Mouse (Mus musculus) heart, adult 2 months (tissue): ENCODE measurements around the gene Pemt. TPM values are rescaled to one million over a fixed set of nuclear protein-coding genes. Genes with fewer than 3 reads are reported as not detected.

Experiments used
- DNase-seq, 2 experiments: peaks; one replicate each; pipeline ENCODE4 v3.0.0; 2021
- H3K27ac ChIP-seq: fragments of 200-600 bp; 2 replicates; pipeline ENCODE4 v1.8.1; 2022
- H3K27me3 ChIP-seq: fragments of 200-500 bp; 2 replicates; pipeline ENCODE4 v1.6.1; 2012; ENCODE audit warnings: mild to moderate bottlenecking, low read length, inconsistent platforms, mixed read lengths; ENCODE audit not compliant: control insufficient read depth, insufficient read depth
- H3K36me3 ChIP-seq: fragments of 200-500 bp; 2 replicates; pipeline ENCODE4 v1.6.1; 2012; ENCODE audit warnings: low read length, inconsistent platforms; ENCODE audit not compliant: control insufficient read depth, insufficient read depth
- H3K4me1 ChIP-seq: fragments of 200-500 bp; 2 replicates; pipeline ENCODE4 v1.6.1; 2011; ENCODE audit warnings: low read length; ENCODE audit not compliant: control insufficient read depth, insufficient read depth
- H3K4me3 ChIP-seq: fragments of 200-600 bp; 2 replicates; pipeline ENCODE4 v1.8.1; 2022
- H3K79me2 ChIP-seq: fragments of 200-500 bp; replicated peaks from 2 replicates; pipeline ENCODE4 v1.6.1; 2012; ENCODE audit warnings: mild to moderate bottlenecking, inconsistent platforms, low read length, moderate library complexity, mixed read lengths; ENCODE audit not compliant: control insufficient read depth, insufficient read depth
- H3K9ac ChIP-seq: fragments of 200-500 bp; 2 replicates; pipeline ENCODE4 v1.6.1; 2012; ENCODE audit warnings: low read depth, mild to moderate bottlenecking, control low read depth, inconsistent platforms, low read length, mixed read lengths
- CTCF ChIP-seq: fragments of 200-600 bp; IDR thresholded peaks from 2 replicates; pipeline ENCODE4 v1.8.1; 2022; ENCODE audit warnings: antibody characterized with exemption, mild to moderate bottlenecking, moderate library complexity
- EP300 ChIP-seq: fragments of 200-500 bp; IDR thresholded peaks from 2 replicates; pipeline ENCODE4 v1.6.1; 2011; ENCODE audit warnings: low read depth, low read length, control low read depth; ENCODE audit not compliant: insufficient read depth
- POLR2A ChIP-seq: fragments of 200-500 bp; IDR thresholded peaks from 2 replicates; pipeline ENCODE4 v1.6.1; 2011; ENCODE audit warnings: mild to moderate bottlenecking, low read depth, low read length, control low read depth; ENCODE audit not compliant: insufficient read depth
- WGBS: fragments of 180-500 bp; shearing (Covaris S2); methylation state at CpG from one replicate; pipeline ENCODE4 v1.1.7; 2018; 5-methylcytosine and 5-hydroxymethylcytosine counted together
- intact Hi-C: fragments of 180-260 bp; cut with DNase I; formaldehyde crosslinking; loops from one replicate; pipeline ENCODE4 v1.15.1; 2025
- long read RNA-seq: library from polyadenylated mRNA; stranded (forward); transcript quantifications from one replicate; pipeline ENCODE4 v2.0.0, GENCODE M21; 2021
- polyA plus RNA-seq: library from polyadenylated mRNA; depleted of rRNA; stranded (reverse); fragments of >200 nt; gene quantifications from 2 replicates; pipeline ENCODE4 v1.2.3, GENCODE M21; 2012; rRNA removed
- total RNA-seq, 2 experiments: library from RNA; stranded (reverse); gene quantifications; 2 replicates each; pipeline ENCODE4 v1.2.3; 2021

The Pemt gene
- 1 to 10 TPM; 1.9 to 3.2 TPM for total RNA-seq
- 5.1 and 5.9 TPM in 2 replicates for polyA plus RNA-seq
- long read RNA-seq: 0 reads

- intact Hi-C loops: no loop called here
- Histone ChIP-seq H3K4me3 (peak within 1 kb of the TSS; percentile 72), H3K9ac (peak within 1 kb of the TSS; percentile 71), H3K4me1 (peaks cover 5% of the 10 kb centered on the region; the same call in 1 of the 2 replicates), H3K79me2 (no peaks in the 10 kb centered on the region), H3K36me3 (no peaks in the 10 kb centered on the region), H3K27ac (peak within 1 kb of the TSS; percentile 73), H3K27me3 (no peaks in the 10 kb centered on the region)
- TF ChIP-seq POLR2A (peak; percentile 50), CTCF (peak; percentile 81), EP300 (0 out of 2 replicates have a peak, but pooled peaks have one; percentile 56)
- under 1% methylated on average over 44 of the region's 44 CpGs for WGBS
- peak; percentile 94 to 95 for DNase-seq
These were observed at the start of gene Pemt for GRCm38 (mm10) chr11:60046058-60046735. Pemt (minus strand) TSS chr11:60046489.

GRCm38 (mm10) chr11:60094909-60095810 lies 48.9 kb upstream of the Pemt start:
- H3K27me3 ChIP-seq: no peaks in the 10 kb centered on the region
- H3K4me1 ChIP-seq: peaks cover 2% of the 10 kb centered on the region
- no peaks in the 10 kb centered on the region for H3K36me3 ChIP-seq
- no peak overlapping the region for H3K27ac ChIP-seq
- 73% methylated on average over 9 of the region's 9 CpGs for WGBS
- TF ChIP-seq CTCF: no peak
- no peak for TF ChIP-seq EP300
- no peak for TF ChIP-seq POLR2A
- no peak overlapping the region for H3K9ac ChIP-seq
- no peak for DNase-seq
- no peaks in the 10 kb centered on the region for H3K79me2 ChIP-seq
- no peak overlapping the region for H3K4me3 ChIP-seq
- intact Hi-C loops: no loop called here

- WGBS: 77% methylated on average over 7 of the region's 7 CpGs
- Histone ChIP-seq H3K4me3 (no peak overlapping the region), H3K27ac (no peak overlapping the region), H3K79me2 (no peaks in the 10 kb centered on the region), H3K4me1 (peaks cover 2% of the 10 kb centered on the region), H3K27me3 (no peaks in the 10 kb centered on the region), H3K36me3 (no peaks in the 10 kb centered on the region), H3K9ac (no peak overlapping the region)
- no peak for TF ChIP-seq POLR2A
- TF ChIP-seq EP300: no peak
- no peak for TF ChIP-seq CTCF
- intact Hi-C loops: no loop called here
- DNase-seq: no peak
These were observed 47.8 kb upstream of the Pemt start for GRCm38 (mm10) chr11:60093984-60094587.

GRCm38 (mm10) chr11:60093227-60093626 lies 46.9 kb upstream of the Pemt start:
- Histone ChIP-seq H3K36me3 (no peaks in the 10 kb centered on the region), H3K27me3 (no peaks in the 10 kb centered on the region), H3K79me2 (no peaks in the 10 kb centered on the region), H3K9ac (no peak overlapping the region), H3K4me3 (no peak overlapping the region), H3K4me1 (peaks cover 2% of the 10 kb centered on the region), H3K27ac (no peak overlapping the region)
- no peak for DNase-seq
- intact Hi-C loops: no loop called here
- TF ChIP-seq POLR2A (no peak), EP300 (no peak), CTCF (no peak)

GRCm38 (mm10) chr11:60091422-60091761 lies 45.1 kb upstream of the Pemt start:
- Histone ChIP-seq H3K9ac (no peak overlapping the region), H3K36me3 (no peaks in the 10 kb centered on the region), H3K4me3 (no peak overlapping the region), H3K27me3 (no peaks in the 10 kb centered on the region), H3K27ac (no peak overlapping the region), H3K79me2 (no peaks in the 10 kb centered on the region), H3K4me1 (peaks cover 2% of the 10 kb centered on the region)
- 58% methylated on average over 7 of the region's 7 CpGs for WGBS
- TF ChIP-seq EP300: no peak
- no peak for TF ChIP-seq CTCF
- TF ChIP-seq POLR2A: no peak
- intact Hi-C loops: no loop called here
- DNase-seq: no peak
